Mouse (Mus musculus) ES-E14 (cell line): Measurements from ENCODE around the gene St3gal5.

Source experiments
- HCFC1 ChIP-seq: IDR thresholded peaks from 2 replicates; pipeline ENCODE4 v1.6.1; 2012; ENCODE audit warnings: low read length, inconsistent platforms, borderline replicate concordance; ENCODE audit not compliant: insufficient read depth
- ZNF384 ChIP-seq: IDR thresholded peaks from 2 replicates; pipeline ENCODE4 v1.6.1; 2012; ENCODE audit warnings: low read depth, low read length, inconsistent platforms

- TF ChIP-seq HCFC1, result no peak
- TF ChIP-seq ZNF384, result no peak
These were observed 33.7 kb upstream of the St3gal5 start for GRCm38 (mm10) chr6:72063718-72064117.
